Mouse (Mus musculus) embryonic facial prominence, embryonic 11.5 days (tissue): ENCODE results near the gene Vsig10l. TPM values are rescaled to one million over a fixed set of nuclear protein-coding genes. Genes with fewer than 3 reads are reported as not detected.

Experiments
- ATAC-seq: fragments of 200-750 bp; cut with Nextera tagmentation; replicated peaks from 2 replicates; pipeline ENCODE4 v1.8.0; 2017; ENCODE audit warnings: low read depth; ENCODE audit not compliant: insufficient number of reproducible peaks, low FRiP score, low TSS enrichment
- DNase-seq: peaks from one replicate; pipeline ENCODE4 v3.0.0-alpha.2; 2015; ENCODE audit warnings: low spot score
- H3K27ac ChIP-seq: fragments of 300-500 bp; sonication (generic); replicated peaks from 2 replicates; pipeline ENCODE4 v1.5.1; 2014; ENCODE audit warnings: mild to moderate bottlenecking, low read depth, low read length, control low read depth
- H3K27me3 ChIP-seq: fragments of 300-500 bp; sonication (generic); 2 replicates; pipeline ENCODE4 v1.6.1; 2014; ENCODE audit warnings: mild to moderate bottlenecking, low read length, moderate library complexity, mixed read lengths; ENCODE audit not compliant: control insufficient read depth, insufficient read depth
- H3K36me3 ChIP-seq: fragments of 300-500 bp; sonication (generic); replicated peaks from 2 replicates; pipeline ENCODE4 v1.6.1; 2014; ENCODE audit warnings: low read depth, mild to moderate bottlenecking, low read length, moderate library complexity, mixed read lengths; ENCODE audit not compliant: control insufficient read depth, insufficient read depth
- H3K4me1 ChIP-seq: fragments of 300-500 bp; sonication (generic); 2 replicates; pipeline ENCODE4 v1.6.1; 2014; ENCODE audit warnings: low read length, mixed read lengths; ENCODE audit not compliant: control insufficient read depth, insufficient read depth
- H3K4me2 ChIP-seq: fragments of 300-500 bp; sonication (generic); 2 replicates; pipeline ENCODE4 v1.6.1; 2014; ENCODE audit warnings: low read depth, mild to moderate bottlenecking, control low read depth, low read length, moderate library complexity
- H3K4me3 ChIP-seq: fragments of 300-500 bp; sonication (generic); 2 replicates; pipeline ENCODE4 v1.5.1; 2014; ENCODE audit warnings: low read depth, low read length, control low read depth
- H3K9ac ChIP-seq: fragments of 300-500 bp; sonication (generic); replicated peaks from 2 replicates; pipeline ENCODE4 v1.6.1; 2014; ENCODE audit warnings: mild to moderate bottlenecking, control low read depth, low read length
- H3K9me3 ChIP-seq: fragments of 300-500 bp; sonication (generic); replicated peaks from 2 replicates; pipeline ENCODE4 v1.6.1; 2016; ENCODE audit warnings: mild to moderate bottlenecking, low read length, inconsistent platforms, mixed read lengths; ENCODE audit not compliant: control insufficient read depth
- WGBS: fragments of 180-500 bp; shearing (Covaris S2); extraction: QIAGEN DNeasy Blood & Tissue Kit; methylation state at CpG from one replicate; pipeline ENCODE4 v1.1.7; 2014; 5-methylcytosine and 5-hydroxymethylcytosine counted together
- polyA plus RNA-seq: library from polyadenylated mRNA; unstranded; fragments of >200 nt; fragmentation: Nextera tagmentation; extraction: Ambion mirVana; gene quantifications from 2 replicates; pipeline ENCODE4 v1.2.1, GENCODE M21; 2014

The Vsig10l gene
- polyA plus RNA-seq, result 1.7 and 2.0 TPM in 2 replicates

- H3K9ac ChIP-seq, result no peak within 1 kb of the TSS
- H3K9me3 ChIP-seq, result no peaks in the 10 kb centered on the region
- H3K4me1 ChIP-seq, result no peaks in the 10 kb centered on the region
- H3K27me3 ChIP-seq, result no peaks in the 10 kb centered on the region; the same call in 1 of the 2 replicates
- no peaks in the 10 kb centered on the region for H3K36me3 ChIP-seq
- ATAC-seq (no peak), DNase-seq (no peak)
- 73% methylated on average over 4 of the region's 4 CpGs for WGBS
- H3K4me2 ChIP-seq, result no peak within 1 kb of the TSS
- no peak within 1 kb of the TSS for H3K27ac ChIP-seq
- no peak within 1 kb of the TSS for H3K4me3 ChIP-seq
Measured at GRCm38 (mm10) chr7:43462851-43463250, at the start of gene Vsig10l. Vsig10l (plus strand) TSS chr7:43463151.

- Histone ChIP-seq H3K9me3 (no peaks in the 10 kb centered on the region), H3K9ac (no peak overlapping the region), H3K4me2 (no peak overlapping the region), H3K4me1 (no peaks in the 10 kb centered on the region), H3K36me3 (no peaks in the 10 kb centered on the region), H3K27me3 (no peaks in the 10 kb centered on the region), H3K27ac (no peak overlapping the region), H3K4me3 (no peak overlapping the region)
- no peak for DNase-seq
- no peak for ATAC-seq
- WGBS, result 81% methylated on average over 10 of the region's 10 CpGs
Measured at GRCm38 (mm10) chr7:43417298-43417697, 45.7 kb upstream of the Vsig10l start.

- no peak overlapping the region for H3K4me3 ChIP-seq
- H3K9me3 ChIP-seq, result no peaks in the 10 kb centered on the region
- no peaks in the 10 kb centered on the region for H3K36me3 ChIP-seq
- H3K27ac ChIP-seq, result no peak overlapping the region
- H3K4me2 ChIP-seq, result no peak overlapping the region
- 8% methylated on average over 11 of the region's 11 CpGs for WGBS
- DNase-seq (peak; percentile 87), ATAC-seq (peak; percentile 95)
- no peaks in the 10 kb centered on the region for H3K27me3 ChIP-seq
- H3K4me1 ChIP-seq, result no peaks in the 10 kb centered on the region
- no peak overlapping the region for H3K9ac ChIP-seq
Measured at GRCm38 (mm10) chr7:43422995-43423617, 39.8 kb upstream of the Vsig10l start.

DNA sequence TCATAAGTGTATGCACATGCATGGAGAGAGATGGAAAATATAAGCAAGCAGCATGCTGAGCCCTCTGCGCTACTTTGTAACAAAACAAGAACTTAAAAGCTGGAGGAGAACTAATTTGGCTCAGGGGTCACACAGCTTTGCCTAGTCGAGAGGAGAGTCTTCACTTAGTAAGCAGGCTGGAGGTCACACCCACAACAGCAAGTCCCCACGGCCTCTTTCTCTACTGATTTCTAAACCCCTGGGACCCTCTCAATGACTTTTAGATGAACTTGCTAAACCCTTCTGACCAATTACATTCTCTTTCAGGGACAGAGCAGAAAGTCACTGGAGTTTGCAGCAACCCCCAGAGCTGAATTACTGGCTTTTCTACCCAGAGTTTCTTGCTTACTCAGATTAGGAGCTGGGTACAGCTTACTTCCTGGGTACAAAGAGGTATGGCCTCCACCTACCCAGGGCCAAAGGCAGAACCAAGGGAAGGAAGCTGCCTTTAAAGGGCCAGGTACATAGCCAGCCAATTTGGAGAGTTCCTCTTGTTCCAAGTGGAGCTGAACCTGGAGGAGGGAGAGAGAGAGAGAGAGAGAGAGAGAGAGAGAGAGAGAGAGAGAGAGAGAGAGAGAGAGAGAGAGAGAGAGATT is 38.8 kb upstream of the Vsig10l start:
- H3K36me3 ChIP-seq, result no peaks in the 10 kb centered on the region
- WGBS, result 53% methylated on average over 3 of the region's 3 CpGs
- ATAC-seq, result no peak
- H3K9me3 ChIP-seq, result no peaks in the 10 kb centered on the region
- H3K27me3 ChIP-seq, result no peaks in the 10 kb centered on the region
- no peak for DNase-seq
- no peaks in the 10 kb centered on the region for H3K4me1 ChIP-seq
- no peak overlapping the region for H3K9ac ChIP-seq
- no peak overlapping the region for H3K4me3 ChIP-seq
- H3K27ac ChIP-seq, result no peak overlapping the region
- no peak overlapping the region for H3K4me2 ChIP-seq

GRCm38 (mm10) chr7:43427406-43427805 is 35.5 kb upstream of the Vsig10l start, which contains the start of gene Lim2:
Lim2 (plus strand) TSS chr7:43427670.
- H3K4me1 ChIP-seq, result no peaks in the 10 kb centered on the region
- ATAC-seq (no peak), DNase-seq (no peak)
- no peak within 1 kb of the TSS for H3K4me3 ChIP-seq
- H3K9me3 ChIP-seq, result no peaks in the 10 kb centered on the region
- H3K36me3 ChIP-seq, result no peaks in the 10 kb centered on the region
- H3K27ac ChIP-seq, result no peak within 1 kb of the TSS
- no peak within 1 kb of the TSS for H3K4me2 ChIP-seq
- 89% methylated on average over 8 of the region's 8 CpGs for WGBS
- no peaks in the 10 kb centered on the region for H3K27me3 ChIP-seq
- H3K9ac ChIP-seq, result no peak within 1 kb of the TSS

DNA sequence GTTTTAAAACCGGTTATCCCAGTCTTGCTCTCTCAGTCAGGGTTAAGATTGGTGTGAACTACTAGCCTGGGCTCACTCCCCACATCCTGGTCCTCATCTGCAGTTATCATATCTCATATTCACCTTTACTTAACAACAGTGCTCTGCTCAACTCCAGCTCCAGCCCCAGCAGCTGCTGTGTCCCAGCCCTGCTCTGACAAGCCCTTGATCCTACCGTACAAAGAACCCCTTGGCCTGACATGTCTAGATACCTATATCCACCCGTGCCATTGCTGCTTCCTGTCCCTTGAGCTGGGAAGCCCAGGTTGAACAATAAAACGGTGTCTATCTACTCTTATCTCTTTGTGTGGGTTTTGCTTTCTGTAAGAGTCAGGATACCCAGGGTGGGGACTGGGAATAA is 33.5 kb upstream of the Vsig10l start:
- H3K27ac ChIP-seq, result no peak overlapping the region
- DNase-seq (no peak), ATAC-seq (no peak)
- no peaks in the 10 kb centered on the region for H3K9me3 ChIP-seq
- 51% methylated on average over 4 of the region's 4 CpGs for WGBS
- H3K4me3 ChIP-seq, result no peak overlapping the region
- H3K4me1 ChIP-seq, result no peaks in the 10 kb centered on the region
- H3K36me3 ChIP-seq, result no peaks in the 10 kb centered on the region
- no peaks in the 10 kb centered on the region for H3K27me3 ChIP-seq
- H3K9ac ChIP-seq, result no peak overlapping the region
- no peak overlapping the region for H3K4me2 ChIP-seq

- ATAC-seq (no peak), DNase-seq (no peak)
- H3K4me1 ChIP-seq, result no peaks in the 10 kb centered on the region
- H3K9ac ChIP-seq, result no peak overlapping the region
- H3K27me3 ChIP-seq, result no peaks in the 10 kb centered on the region
- no peaks in the 10 kb centered on the region for H3K36me3 ChIP-seq
- H3K4me3 ChIP-seq, result no peak overlapping the region
- no peaks in the 10 kb centered on the region for H3K9me3 ChIP-seq
- no peak overlapping the region for H3K4me2 ChIP-seq
- WGBS, result 73% methylated on average over 4 of the region's 4 CpGs
- H3K27ac ChIP-seq, result no peak overlapping the region
Measured at GRCm38 (mm10) chr7:43432891-43433290, 30.1 kb upstream of the Vsig10l start.

DNA sequence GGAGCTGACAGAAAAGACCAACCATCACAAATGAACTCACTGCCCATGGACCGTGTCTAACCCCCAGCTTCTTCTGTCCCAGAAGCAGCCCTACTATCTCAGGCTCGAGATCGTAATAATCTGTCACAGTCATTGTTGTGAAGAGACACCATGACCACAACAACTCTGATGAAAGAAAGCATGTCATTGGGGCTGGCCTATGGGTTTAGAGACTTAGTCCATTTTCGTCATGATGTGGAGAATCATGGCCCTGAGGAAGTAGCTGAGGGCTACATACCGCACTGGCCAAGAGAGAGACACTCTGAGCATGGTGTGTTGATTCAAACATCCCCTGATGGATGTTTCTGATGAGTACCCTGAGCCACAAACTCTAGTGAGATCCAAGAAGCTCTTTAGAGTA is 28.3 kb upstream of the Vsig10l start:
- H3K4me3 ChIP-seq, result no peak overlapping the region
- no peaks in the 10 kb centered on the region for H3K36me3 ChIP-seq
- no peak overlapping the region for H3K9ac ChIP-seq
- H3K4me1 ChIP-seq, result no peaks in the 10 kb centered on the region
- 88% methylated on average over 5 of the region's 5 CpGs for WGBS
- no peaks in the 10 kb centered on the region for H3K27me3 ChIP-seq
- H3K27ac ChIP-seq, result no peak overlapping the region
- H3K4me2 ChIP-seq, result no peak overlapping the region
- no peaks in the 10 kb centered on the region for H3K9me3 ChIP-seq
- no peak for ATAC-seq
- DNase-seq, result no peak
